Mouse (Mus musculus): ENCODE measurements at regions not wholly inside any gene's neighbourhood (a gene's known extent, or its start where the extent isn't known, plus 50 kb on each side); places are given as distances from the start of the nearest gene placed in this dataset.

GRCm38 (mm10) chr2:131747707-131748106, 111.8 kb downstream of the Erv3 start:
- Histone ChIP-seq H3K9me3 (ENCODE audit: control insufficient read depth, low read length) (no peaks in the 10 kb centered on the region), H3K36me3 (ENCODE audit: control insufficient read depth, insufficient read depth, low read length) (no peaks in the 10 kb centered on the region), H3K4me1 (ENCODE audit: control insufficient read depth, insufficient read depth, low read length) (no peaks in the 10 kb centered on the region), H3K27ac (replicated peaks; ENCODE audit: low read depth, low read length) (no peak overlapping the region), H3K4me3 (replicated peaks; ENCODE audit: low read depth, low read length) (no peak overlapping the region), H3K27me3 (ENCODE audit: control insufficient read depth, insufficient read depth, low read length) (no peaks in the 10 kb centered on the region), H3K9ac (replicated peaks; ENCODE audit: low read length) (no peak overlapping the region), H3K4me2 (ENCODE audit: low read length) (no peak overlapping the region)
- ATAC-seq (ENCODE audit: low FRiP score, low TSS enrichment): no peak
- DNase-seq: no peak
- WGBS: 78% methylated on average over 4 of the region's 4 CpGs

DNA sequence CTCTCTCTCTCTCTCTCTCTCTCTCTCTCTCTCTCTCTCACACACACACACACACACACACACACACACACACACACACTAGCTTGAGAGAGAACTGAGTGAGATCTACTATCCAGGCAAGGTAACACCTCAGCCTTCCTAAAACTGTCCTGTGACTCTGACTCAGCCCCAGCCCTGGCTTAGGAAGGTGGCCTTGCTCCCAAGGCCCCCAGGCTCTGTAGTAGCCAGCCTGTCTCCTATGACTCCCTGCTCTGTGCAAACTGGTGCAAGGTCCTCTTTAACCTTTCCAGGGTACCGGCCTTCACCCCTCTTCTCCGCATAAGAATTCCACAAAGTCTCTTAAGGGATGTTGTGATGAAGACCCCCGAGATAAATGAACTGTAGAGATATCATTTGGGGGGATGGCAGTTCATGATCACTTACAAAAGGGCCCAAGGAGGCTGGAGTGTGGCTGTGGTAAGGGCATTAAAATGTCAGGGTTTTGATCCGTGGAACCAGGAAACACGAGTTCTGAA, 114.1 kb downstream of the Erv3 start:
- ATAC-seq (ENCODE audit: low FRiP score, low TSS enrichment): no peak

GRCm38 (mm10) chr2:131744957-131745356, 114.6 kb downstream of the Erv3 start:
- WGBS: 82% methylated on average over 9 of the region's 9 CpGs
- Histone ChIP-seq H3K4me1 (ENCODE audit: control insufficient read depth, insufficient read depth, low read length) (no peaks in the 10 kb centered on the region), H3K9ac (replicated peaks; ENCODE audit: low read length) (no peak overlapping the region), H3K4me3 (replicated peaks; ENCODE audit: low read depth, low read length) (no peak overlapping the region), H3K4me2 (ENCODE audit: low read length) (no peak overlapping the region), H3K9me3 (ENCODE audit: control insufficient read depth, low read length) (no peaks in the 10 kb centered on the region), H3K36me3 (ENCODE audit: control insufficient read depth, insufficient read depth, low read length) (no peaks in the 10 kb centered on the region), H3K27me3 (ENCODE audit: control insufficient read depth, insufficient read depth, low read length) (no peaks in the 10 kb centered on the region), H3K27ac (replicated peaks; ENCODE audit: low read depth, low read length) (no peak overlapping the region)
- no peak for DNase-seq
- no peak for ATAC-seq (ENCODE audit: low FRiP score, low TSS enrichment)

More for the DNA sequence above, 114.1 kb downstream of the Erv3 start:
- H3K9ac ChIP-seq (replicated peaks; ENCODE audit: low read length): no peak overlapping the region
- no peaks in the 10 kb centered on the region for H3K36me3 ChIP-seq (ENCODE audit: control insufficient read depth, insufficient read depth, low read length)
- no peaks in the 10 kb centered on the region for H3K9me3 ChIP-seq (ENCODE audit: control insufficient read depth, low read length)
- WGBS: 93% methylated on average over 5 of the region's 5 CpGs
- H3K27me3 ChIP-seq (ENCODE audit: control insufficient read depth, insufficient read depth, low read length): no peaks in the 10 kb centered on the region
- H3K4me3 ChIP-seq (replicated peaks; ENCODE audit: low read depth, low read length): no peak overlapping the region
- no peak for DNase-seq
- H3K4me1 ChIP-seq (ENCODE audit: control insufficient read depth, insufficient read depth, low read length): no peaks in the 10 kb centered on the region
- H3K4me2 ChIP-seq (ENCODE audit: low read length): no peak overlapping the region
- no peak overlapping the region for H3K27ac ChIP-seq (replicated peaks; ENCODE audit: low read depth, low read length)

GRCm38 (mm10) chr2:131740456-131740855, 119.1 kb downstream of the Erv3 start:
- WGBS: 84% methylated on average over 5 of the region's 5 CpGs
- H3K4me1 ChIP-seq (ENCODE audit: control insufficient read depth, insufficient read depth, low read length): no peaks in the 10 kb centered on the region
- no peak for DNase-seq
- no peaks in the 10 kb centered on the region for H3K27me3 ChIP-seq (ENCODE audit: control insufficient read depth, insufficient read depth, low read length)
- H3K9ac ChIP-seq (replicated peaks; ENCODE audit: low read length): no peak overlapping the region
- H3K4me2 ChIP-seq (ENCODE audit: low read length): no peak overlapping the region
- no peak for ATAC-seq (ENCODE audit: low FRiP score, low TSS enrichment)
- no peak overlapping the region for H3K4me3 ChIP-seq (replicated peaks; ENCODE audit: low read depth, low read length)
- no peaks in the 10 kb centered on the region for H3K36me3 ChIP-seq (ENCODE audit: control insufficient read depth, insufficient read depth, low read length)
- H3K27ac ChIP-seq (replicated peaks; ENCODE audit: low read depth, low read length): no peak overlapping the region
- H3K9me3 ChIP-seq (ENCODE audit: control insufficient read depth, low read length): no peaks in the 10 kb centered on the region

GRCm38 (mm10) chr2:131739022-131739421, 120.5 kb downstream of the Erv3 start:
- no peak for ATAC-seq (ENCODE audit: low FRiP score, low TSS enrichment)
- Histone ChIP-seq H3K4me3 (replicated peaks; ENCODE audit: low read depth, low read length) (no peak overlapping the region), H3K36me3 (ENCODE audit: control insufficient read depth, insufficient read depth, low read length) (no peaks in the 10 kb centered on the region), H3K9me3 (ENCODE audit: control insufficient read depth, low read length) (no peaks in the 10 kb centered on the region), H3K27me3 (ENCODE audit: control insufficient read depth, insufficient read depth, low read length) (no peaks in the 10 kb centered on the region), H3K9ac (replicated peaks; ENCODE audit: low read length) (no peak overlapping the region), H3K4me2 (ENCODE audit: low read length) (no peak overlapping the region), H3K4me1 (ENCODE audit: control insufficient read depth, insufficient read depth, low read length) (no peaks in the 10 kb centered on the region), H3K27ac (replicated peaks; ENCODE audit: low read depth, low read length) (no peak overlapping the region)
- no peak for DNase-seq
- 87% methylated on average over 4 of the region's 4 CpGs for WGBS

DNA sequence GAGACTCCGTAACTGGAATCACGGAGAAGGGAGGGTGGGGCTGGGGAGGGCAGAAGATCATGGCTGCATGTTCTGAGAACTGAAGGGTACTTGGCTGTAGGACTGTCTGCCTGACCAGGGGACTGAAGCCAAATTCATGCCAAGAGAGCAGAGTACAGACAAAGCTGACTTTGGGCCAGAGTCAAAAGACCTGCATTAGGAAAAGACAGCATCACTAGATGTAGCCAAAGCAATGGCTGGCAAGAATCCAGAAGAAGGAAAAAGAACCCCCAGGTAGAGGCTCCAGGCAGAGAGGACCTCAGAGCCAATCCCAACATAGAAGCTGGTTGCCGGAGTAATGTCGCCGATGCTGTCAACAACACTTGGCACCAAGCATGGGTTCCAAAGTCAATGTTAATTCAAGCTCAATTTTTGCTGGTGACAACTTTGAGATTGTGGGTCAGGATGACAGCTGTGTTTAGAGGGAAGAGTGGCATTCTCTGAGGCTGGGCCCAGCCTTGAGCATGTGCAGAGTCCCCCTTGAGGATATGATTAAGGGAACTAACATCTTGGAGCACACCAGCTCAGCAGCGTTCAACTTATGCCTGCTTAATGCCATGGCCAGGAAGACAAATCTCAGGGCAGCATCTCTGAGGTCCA, 124.7 kb downstream of the Erv3 start:
- H3K9me3 ChIP-seq (ENCODE audit: control insufficient read depth, low read length): no peaks in the 10 kb centered on the region
- DNase-seq: peak; percentile 18
- WGBS: 93% methylated on average over 6 of the region's 6 CpGs
- H3K4me2 ChIP-seq (ENCODE audit: low read length): no peak overlapping the region
- no peaks in the 10 kb centered on the region for H3K4me1 ChIP-seq (ENCODE audit: control insufficient read depth, insufficient read depth, low read length)
- H3K36me3 ChIP-seq (ENCODE audit: control insufficient read depth, insufficient read depth, low read length): no peaks in the 10 kb centered on the region
- ATAC-seq (ENCODE audit: low FRiP score, low TSS enrichment): no peak
- H3K27me3 ChIP-seq (ENCODE audit: control insufficient read depth, insufficient read depth, low read length): no peaks in the 10 kb centered on the region
- no peak overlapping the region for H3K27ac ChIP-seq (replicated peaks; ENCODE audit: low read depth, low read length)
- H3K9ac ChIP-seq (replicated peaks; ENCODE audit: low read length): no peak overlapping the region
- H3K4me3 ChIP-seq (replicated peaks; ENCODE audit: low read depth, low read length): no peak overlapping the region

DNA sequence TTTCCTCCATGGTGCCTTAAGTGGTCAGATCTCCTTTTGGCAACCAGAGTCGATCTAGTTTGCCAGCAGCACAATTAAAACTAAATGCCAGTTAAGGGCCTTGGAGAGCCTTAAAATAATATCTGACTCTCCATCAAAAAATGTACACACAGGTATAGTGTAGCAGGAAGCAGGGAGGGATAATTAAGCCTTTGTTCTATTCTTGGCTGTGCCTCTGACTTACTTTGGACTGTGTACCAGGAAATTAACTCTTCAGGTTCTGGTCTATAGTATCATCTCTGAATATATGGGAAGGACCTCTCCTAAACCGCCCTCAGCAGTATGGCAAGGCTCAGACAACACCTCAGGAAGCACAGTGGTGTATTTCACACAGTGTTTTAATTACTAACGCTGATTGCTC, 133.0 kb downstream of the Erv3 start:
- Histone ChIP-seq H3K4me1 (ENCODE audit: control insufficient read depth, insufficient read depth, low read length) (no peaks in the 10 kb centered on the region), H3K36me3 (ENCODE audit: control insufficient read depth, insufficient read depth, low read length) (no peaks in the 10 kb centered on the region), H3K9ac (replicated peaks; ENCODE audit: low read length) (no peak overlapping the region), H3K9me3 (ENCODE audit: control insufficient read depth, low read length) (peaks cover 23% of the 10 kb centered on the region), H3K4me2 (ENCODE audit: low read length) (no peak overlapping the region), H3K27me3 (ENCODE audit: control insufficient read depth, insufficient read depth, low read length) (no peaks in the 10 kb centered on the region), H3K4me3 (replicated peaks; ENCODE audit: low read depth, low read length) (no peak overlapping the region), H3K27ac (replicated peaks; ENCODE audit: low read depth, low read length) (no peak overlapping the region)
- ATAC-seq (ENCODE audit: low FRiP score, low TSS enrichment) (no peak), DNase-seq (no peak)
- 88% methylated on average over 3 of the region's 3 CpGs for WGBS

GRCm38 (mm10) chr2:131721631-131722545, 137.7 kb downstream of the Erv3 start:
- DNase-seq (no peak), ATAC-seq (ENCODE audit: low FRiP score, low TSS enrichment) (no peak)
- Histone ChIP-seq H3K27ac (replicated peaks; ENCODE audit: low read depth, low read length) (no peak overlapping the region), H3K36me3 (ENCODE audit: control insufficient read depth, insufficient read depth, low read length) (no peaks in the 10 kb centered on the region), H3K9me3 (ENCODE audit: control insufficient read depth, low read length) (peaks cover 23% of the 10 kb centered on the region), H3K9ac (replicated peaks; ENCODE audit: low read length) (no peak overlapping the region), H3K4me2 (ENCODE audit: low read length) (no peak overlapping the region), H3K27me3 (ENCODE audit: control insufficient read depth, insufficient read depth, low read length) (no peaks in the 10 kb centered on the region), H3K4me3 (replicated peaks; ENCODE audit: low read depth, low read length) (no peak overlapping the region), H3K4me1 (ENCODE audit: control insufficient read depth, insufficient read depth, low read length) (no peaks in the 10 kb centered on the region)
- 94% methylated on average over 6 of the region's 6 CpGs for whole genome bisulfite sequencing
